Mouse (Mus musculus) CH12.LX (cell line): ENCODE results near the gene C1ql4. TPM values are rescaled to one million over a fixed set of nuclear protein-coding genes. Genes with fewer than 3 reads are reported as not detected.

Experiments used
- DNase-seq: peaks from one replicate; pipeline ENCODE4 v3.0.0-alpha.2; 2013; ENCODE audit errors: extremely low read depth
- H3K27ac ChIP-seq: 2 replicates; pipeline ENCODE4 v1.5.1; 2012; ENCODE audit warnings: low read depth, mild to moderate bottlenecking, control low read depth, moderate library complexity; ENCODE audit not compliant: insufficient read depth
- H3K27me3 ChIP-seq: replicated peaks from 2 replicates; pipeline ENCODE3; 2012; ENCODE audit warnings: inconsistent platforms
- H3K36me3 ChIP-seq, 2 experiments: replicated peaks in 1 of 2; 2 replicates each; pipeline versions ENCODE3 to v1.6.1; 2012; ENCODE audit warnings: inconsistent platforms in 1 of 2, low read length in 1 of 2, mild to moderate bottlenecking in 1 of 2, mixed read lengths in 1 of 2, moderate library complexity in 1 of 2; ENCODE audit not compliant: control insufficient read depth in 1 of 2, insufficient read depth in 1 of 2
- H3K4me1 ChIP-seq, 2 experiments: 2 replicates each; pipeline ENCODE4 v1.6.1; 2012; ENCODE audit warnings: inconsistent platforms in 1 of 2, moderate library complexity in 1 of 2; ENCODE audit not compliant: insufficient read depth in 2 of 2, control insufficient read depth in 1 of 2
- H3K4me2 ChIP-seq: 2 replicates; pipeline ENCODE4 v1.6.1; 2012; ENCODE audit warnings: low read depth, mild to moderate bottlenecking, control low read depth; ENCODE audit not compliant: poor library complexity, insufficient read depth, severe bottlenecking
- H3K4me3 ChIP-seq, 3 experiments: fragments of 150-350 bp in 1 of 3; sonication (generic) in 1 of 3; replicated peaks in 1 of 3; 2 replicates each; pipeline versions ENCODE3 to v1.5.1; 2011 to 2012; ENCODE audit warnings: low read depth in 2 of 3, low read length in 2 of 3, mild to moderate bottlenecking in 2 of 3, moderate library complexity in 2 of 3, control low read depth in 1 of 3, improper control_type of control experiment in 1 of 3, inconsistent platforms in 1 of 3, mixed read lengths in 1 of 3; ENCODE audit not compliant: poor library complexity in 1 of 3
- H3K79me2 ChIP-seq: replicated peaks from 2 replicates; pipeline ENCODE4 v1.6.1; 2012; ENCODE audit warnings: mild to moderate bottlenecking, moderate library complexity; ENCODE audit not compliant: control insufficient read depth, poor library complexity, insufficient read depth, severe bottlenecking; ENCODE audit errors: extremely low read depth
- H3K9ac ChIP-seq: 2 replicates; pipeline ENCODE4 v1.6.1; 2012; ENCODE audit warnings: low read depth, mild to moderate bottlenecking, control low read depth, moderate library complexity; ENCODE audit not compliant: insufficient read depth
- H3K9me3 ChIP-seq: replicated peaks from 2 replicates; pipeline ENCODE3; 2012; ENCODE audit warnings: low read length, inconsistent platforms, mixed read lengths
- CHD2 ChIP-seq: IDR thresholded peaks from 2 replicates; pipeline ENCODE4 v1.6.1; 2011; ENCODE audit warnings: low read length, improper control_type of control experiment
- CTCF ChIP-seq, 2 experiments: IDR thresholded peaks in 1 of 2; conservative IDR thresholded peaks in 1 of 2; 2 replicates each; pipeline ENCODE4 v1.5.1; 2011 to 2012; ENCODE audit warnings: low read depth in 2 of 2, low read length in 2 of 2, improper control_type of control experiment in 1 of 2, inconsistent platforms in 1 of 2, mild to moderate bottlenecking in 1 of 2, moderate library complexity in 1 of 2
- EP300 ChIP-seq: IDR thresholded peaks from 2 replicates; pipeline ENCODE4 v1.6.1; 2011; ENCODE audit warnings: low read length, improper control_type of control experiment
- HCFC1 ChIP-seq: IDR thresholded peaks from 2 replicates; pipeline ENCODE4 v1.6.1; 2012; ENCODE audit warnings: low read depth, mild to moderate bottlenecking, inconsistent platforms, low read length, improper control_type of control experiment
- KAT2A ChIP-seq: IDR thresholded peaks from 2 replicates; pipeline ENCODE4 v1.6.1; 2012; ENCODE audit warnings: low read length, improper control_type of control experiment, inconsistent platforms; ENCODE audit not compliant: insufficient replicate concordance
- MAZ ChIP-seq: IDR thresholded peaks from 2 replicates; pipeline ENCODE4 v1.6.1; 2012; ENCODE audit warnings: low read depth, mild to moderate bottlenecking, inconsistent platforms, low read length, improper control_type of control experiment, moderate library complexity
- NELFE ChIP-seq: IDR thresholded peaks from 2 replicates; pipeline ENCODE4 v1.6.1; 2011; ENCODE audit warnings: low read depth, low read length, improper control_type of control experiment
- POLR2A ChIP-seq: IDR thresholded peaks from 2 replicates; pipeline ENCODE4 v1.6.1; 2011; ENCODE audit warnings: low read depth, mild to moderate bottlenecking, improper control_type of control experiment, low read length
- SIN3A ChIP-seq: IDR thresholded peaks from 2 replicates; pipeline ENCODE4 v1.6.1; 2012; ENCODE audit warnings: low read length, improper control_type of control experiment, inconsistent platforms
- SMC3 ChIP-seq: IDR thresholded peaks from 2 replicates; pipeline ENCODE4 v1.6.1; 2011; ENCODE audit warnings: low read depth, low read length, improper control_type of control experiment
- TBP ChIP-seq: conservative IDR thresholded peaks from 2 replicates; pipeline ENCODE4 v1.6.1; 2011; ENCODE audit warnings: low read depth, low read length, improper control_type of control experiment
- USF2 ChIP-seq: conservative IDR thresholded peaks from 2 replicates; pipeline ENCODE4 v1.6.1; 2011; ENCODE audit warnings: low read depth, low read length, improper control_type of control experiment
- ZNF384 ChIP-seq: IDR thresholded peaks from 2 replicates; pipeline ENCODE4 v1.6.1; 2012; ENCODE audit warnings: low read depth, low read length, improper control_type of control experiment, inconsistent platforms
- dilution Hi-C: fragments of 300-500 bp; cut with MboI; formaldehyde crosslinking; loops from 2 replicates; pipeline ENCODE4 v1.14.3; 2020; ENCODE audit warnings: low sequenced_read_pairs; ENCODE audit not compliant: extremely low pct_unique_long_range_greater_than_20kb, extremely low pct_ligation_motif_present
- in situ Hi-C: fragments of 300-500 bp; cut with MboI; formaldehyde crosslinking; loops from 3 replicates; pipeline ENCODE4 v1.14.3; 2019; ENCODE audit warnings: low sequenced_read_pairs, low pct_ligation_motif_present, low pct_unique_long_range_greater_than_20kb, mixed read lengths
- polyA plus RNA-seq: library from polyadenylated mRNA; unstranded; fragments of >175 nt; gene quantifications from 2 replicates; pipeline ENCODE4 v1.2.1, GENCODE M21; 2012; ENCODE audit warnings: low read depth; ENCODE audit not compliant: insufficient read length
- total RNA-seq, 2 experiments: library from RNA; depleted of rRNA; stranded (reverse); fragments of 300-350 nt in 1 of 2; fragments of >200 nt in 1 of 2; gene quantifications; 2 replicates each; pipeline ENCODE4 v1.2.3; 2012 to 2014

The C1ql4 gene
- total and polyA plus RNA-seq, 3 experiments = not detected

GRCm38 (mm10) chr15:99036249-99036905 lies 51.2 kb downstream of the C1ql4 start:
- peaks cover 25% of the 10 kb centered on the region for H3K79me2 ChIP-seq
- no peaks in the 10 kb centered on the region for H3K27me3 ChIP-seq
- dilution Hi-C loops = no loop called here
- TF ChIP-seq NELFE (no peak), KAT2A (no peak), POLR2A (no peak), MAZ (no peak), SMC3 (no peak), SIN3A (no peak), CTCF (conservative IDR thresholded peaks at IDR 0.05 in 1 of 2, IDR thresholded peaks at IDR 0.05 in 1 of 2; ENCODE audit: low read depth in 2 of 2, low read length in 2 of 2) (no peak), CHD2 (no peak)
- no peak overlapping the region for H3K27ac ChIP-seq
- DNase-seq = no peak
- no peak overlapping the region for H3K4me2 ChIP-seq
- H3K36me3 ChIP-seq = peaks cover 39 to 62% of the 10 kb centered on the region in 2 experiments
- in situ Hi-C loops = no loop called here
- H3K9ac ChIP-seq = no peak overlapping the region
- H3K9me3 ChIP-seq = no peaks in the 10 kb centered on the region
- no peak overlapping the region for H3K4me3 ChIP-seq
- H3K4me1 ChIP-seq = peaks cover 5 to 29% of the 10 kb centered on the region in 2 experiments; a peak in 3 of 4 replicates

GRCm38 (mm10) chr15:99035431-99035830 lies 52.2 kb downstream of the C1ql4 start:
- peaks cover 33% of the 10 kb centered on the region for H3K79me2 ChIP-seq
- no peak for TF ChIP-seq USF2
- no peak for TF ChIP-seq HCFC1
- TF ChIP-seq ZNF384 = no peak
- TF ChIP-seq SIN3A = no peak
- no peak for TF ChIP-seq EP300
- TF ChIP-seq POLR2A = no peak
- TF ChIP-seq CTCF (conservative IDR thresholded peaks at IDR 0.05 in 1 of 2, IDR thresholded peaks at IDR 0.05 in 1 of 2; ENCODE audit: low read depth in 2 of 2, low read length in 2 of 2) = no peak
- no peak for TF ChIP-seq TBP
- TF ChIP-seq, all 38 proteins: peak for 0
- Histone ChIP-seq H3K4me2 (no peak overlapping the region), H3K9me3 (no peaks in the 10 kb centered on the region), H3K4me1 (peaks cover 4 to 29% of the 10 kb centered on the region in 2 experiments; a peak in 3 of 4 replicates), H3K27me3 (no peaks in the 10 kb centered on the region), H3K9ac (no peak overlapping the region), H3K36me3 (peaks cover 39 to 62% of the 10 kb centered on the region in 2 experiments), H3K27ac (no peak overlapping the region), H3K4me3 (no peak overlapping the region)
- in situ Hi-C loops = no loop called here
- dilution Hi-C loops = no loop called here
- DNase-seq = no peak

Other genes starting within 250 kb of the C1ql4 start
- 14.1 and 15.6 TPM in 2 replicates for gene Kmt2d, start 216.6 kb downstream of the C1ql4 start, total RNA-seq (2012; rRNA removed)
- 4.3 and 4.8 TPM in 2 replicates for gene Kmt2d, start 216.6 kb downstream of the C1ql4 start, total RNA-seq (2014; rRNA removed)
- 22.7 TPM in 2 replicates for gene Kmt2d, start 216.6 kb downstream of the C1ql4 start, polyA plus RNA-seq
- gene Rhebl1, start 193.3 kb downstream of the C1ql4 start, total RNA-seq (2012; rRNA removed) = 11.1 and 13.9 TPM in 2 replicates
- 17.6 and 23.2 TPM in 2 replicates for gene Rhebl1, start 193.3 kb downstream of the C1ql4 start, total RNA-seq (2014; rRNA removed)
- gene Rhebl1, start 193.3 kb downstream of the C1ql4 start, polyA plus RNA-seq = 23.3 and 25.1 TPM in 2 replicates
- not detected in 2 replicates for gene Dhh, start 189.3 kb downstream of the C1ql4 start, total RNA-seq (2012; rRNA removed)
- not detected in 2 replicates for gene Dhh, start 189.3 kb downstream of the C1ql4 start, total RNA-seq (2014; rRNA removed)
- gene Dhh, start 189.3 kb downstream of the C1ql4 start, polyA plus RNA-seq = not detected in 2 replicates
- 19.7 and 23.4 TPM in 2 replicates for gene Lmbr1l, start 169.6 kb downstream of the C1ql4 start, total RNA-seq (2012; rRNA removed)
- 27.5 and 30.4 TPM in 2 replicates for gene Lmbr1l, start 169.6 kb downstream of the C1ql4 start, total RNA-seq (2014; rRNA removed)
- gene Lmbr1l, start 169.6 kb downstream of the C1ql4 start, polyA plus RNA-seq = 22.4 and 27.9 TPM in 2 replicates
- 1,149 and 1,670 TPM in 2 replicates for gene Tuba1b, start 153.3 kb downstream of the C1ql4 start, total RNA-seq (2012; rRNA removed)
- gene Tuba1b, start 153.3 kb downstream of the C1ql4 start, total RNA-seq (2014; rRNA removed) = 2,803 and 2,960 TPM in 2 replicates
- gene Tuba1b, start 153.3 kb downstream of the C1ql4 start, polyA plus RNA-seq = 2,789 and 2,851 TPM in 2 replicates
- 0.38 TPM in 1 of 2 replicates, not detected in the other for gene Gm49450, start 134.3 kb downstream of the C1ql4 start, total RNA-seq (2012; rRNA removed)
- 0.81 and 4.7 TPM in 2 replicates for gene Gm49450, start 134.3 kb downstream of the C1ql4 start, total RNA-seq (2014; rRNA removed)
- gene Gm49450, start 134.3 kb downstream of the C1ql4 start, polyA plus RNA-seq = 125 TPM in 1 of 2 replicates, not detected in the other
- 153 and 181 TPM in 2 replicates for gene Tuba1a, start 134.1 kb downstream of the C1ql4 start, total RNA-seq (2012; rRNA removed)
- gene Tuba1a, start 134.1 kb downstream of the C1ql4 start, total RNA-seq (2014; rRNA removed) = 438 and 533 TPM in 2 replicates
- gene Tuba1a, start 134.1 kb downstream of the C1ql4 start, polyA plus RNA-seq = 254 and 283 TPM in 2 replicates
- 178 and 229 TPM in 2 replicates for gene Tuba1c, start 57.9 kb downstream of the C1ql4 start, total RNA-seq (2012; rRNA removed)
- 359 and 390 TPM in 2 replicates for gene Tuba1c, start 57.9 kb downstream of the C1ql4 start, total RNA-seq (2014; rRNA removed)
- 183 and 220 TPM in 2 replicates for gene Tuba1c, start 57.9 kb downstream of the C1ql4 start, polyA plus RNA-seq
- not detected in 2 replicates for gene Prph, start 32.6 kb downstream of the C1ql4 start, total RNA-seq (2012; rRNA removed)
- gene Prph, start 32.6 kb downstream of the C1ql4 start, total RNA-seq (2014; rRNA removed) = 0.12 TPM in 1 of 2 replicates, not detected in the other
- not detected in 2 replicates for gene Prph, start 32.6 kb downstream of the C1ql4 start, polyA plus RNA-seq
- gene Troap, start 13.2 kb downstream of the C1ql4 start, total RNA-seq (2012; rRNA removed) = 17.8 and 25.0 TPM in 2 replicates
- 19.2 and 20.2 TPM in 2 replicates for gene Troap, start 13.2 kb downstream of the C1ql4 start, total RNA-seq (2014; rRNA removed)
- gene Troap, start 13.2 kb downstream of the C1ql4 start, polyA plus RNA-seq = 61.0 and 74.2 TPM in 2 replicates
- 10.0 and 10.6 TPM in 2 replicates for gene Dnajc22, start 5.4 kb upstream of the C1ql4 start, total RNA-seq (2012; rRNA removed)
- gene Dnajc22, start 5.4 kb upstream of the C1ql4 start, total RNA-seq (2014; rRNA removed) = 20.4 and 24.2 TPM in 2 replicates
- 12.4 and 14.5 TPM in 2 replicates for gene Dnajc22, start 5.4 kb upstream of the C1ql4 start, polyA plus RNA-seq
- 26.5 and 27.1 TPM in 2 replicates for gene Spats2, start 38.1 kb upstream of the C1ql4 start, total RNA-seq (2012; rRNA removed)
- 68.3 and 81.0 TPM in 2 replicates for gene Spats2, start 38.1 kb upstream of the C1ql4 start, total RNA-seq (2014; rRNA removed)
- gene Spats2, start 38.1 kb upstream of the C1ql4 start, polyA plus RNA-seq = 79.5 and 81.0 TPM in 2 replicates
- gene Kcnh3, start 137.0 kb upstream of the C1ql4 start, total RNA-seq (2012; rRNA removed) = not detected in 2 replicates
- not detected in 2 replicates for gene Kcnh3, start 137.0 kb upstream of the C1ql4 start, total RNA-seq (2014; rRNA removed)
- gene Kcnh3, start 137.0 kb upstream of the C1ql4 start, polyA plus RNA-seq = not detected in 2 replicates
- 83.7 and 85.1 TPM in 2 replicates for gene Mcrs1, start 164.1 kb upstream of the C1ql4 start, total RNA-seq (2012; rRNA removed)
- gene Mcrs1, start 164.1 kb upstream of the C1ql4 start, total RNA-seq (2014; rRNA removed) = 94.5 and 105 TPM in 2 replicates
- gene Mcrs1, start 164.1 kb upstream of the C1ql4 start, polyA plus RNA-seq = 73.4 and 75.9 TPM in 2 replicates
- gene Prpf40b, start 207.3 kb upstream of the C1ql4 start, total RNA-seq (2012; rRNA removed) = 18.8 and 27.9 TPM in 2 replicates
- gene Prpf40b, start 207.3 kb upstream of the C1ql4 start, total RNA-seq (2014; rRNA removed) = 11.7 and 14.3 TPM in 2 replicates
- 31.6 and 31.8 TPM in 2 replicates for gene Prpf40b, start 207.3 kb upstream of the C1ql4 start, polyA plus RNA-seq
- 0.04 TPM in 1 of 2 replicates, not detected in the other for gene Fam186b, start 208.1 kb upstream of the C1ql4 start, total RNA-seq (2012; rRNA removed)
- gene Fam186b, start 208.1 kb upstream of the C1ql4 start, total RNA-seq (2014; rRNA removed) = not detected in 2 replicates
- 0.11 TPM in 1 of 2 replicates, not detected in the other for gene Fam186b, start 208.1 kb upstream of the C1ql4 start, polyA plus RNA-seq